Mouse (Mus musculus) liver, embryonic 15.5 days (tissue): ENCODE results near the gene Rbmx. TPM values are rescaled to one million over a fixed set of nuclear protein-coding genes. Genes with fewer than 3 reads are reported as not detected.

ENCODE experiments used
- ATAC-seq: fragments of 200-750 bp; cut with Nextera tagmentation; 2 replicates; pipeline ENCODE4 v1.8.0; 2017; ENCODE audit warnings: moderate number of reproducible peaks, mild to moderate bottlenecking, moderate library complexity; ENCODE audit not compliant: insufficient read depth
- H3K27ac ChIP-seq: fragments of 300-500 bp; sonication (generic); replicated peaks from 2 replicates; pipeline ENCODE4 v1.5.1; 2015; ENCODE audit warnings: mild to moderate bottlenecking, inconsistent platforms
- H3K27me3 ChIP-seq: fragments of 300-500 bp; sonication (generic); 2 replicates; pipeline ENCODE4 v1.6.1; 2015; ENCODE audit warnings: mild to moderate bottlenecking, inconsistent platforms
- H3K36me3 ChIP-seq: fragments of 300-500 bp; sonication (generic); replicated peaks from 2 replicates; pipeline ENCODE4 v1.6.1; 2015; ENCODE audit warnings: moderate library complexity, mild to moderate bottlenecking, inconsistent platforms
- H3K4me1 ChIP-seq: fragments of 300-500 bp; sonication (generic); replicated peaks from 2 replicates; pipeline ENCODE4 v1.6.1; 2015; ENCODE audit warnings: inconsistent platforms
- H3K4me2 ChIP-seq: fragments of 300-500 bp; sonication (generic); 2 replicates; pipeline ENCODE4 v1.6.1; 2015; ENCODE audit warnings: moderate library complexity, mild to moderate bottlenecking, inconsistent platforms
- H3K4me3 ChIP-seq: fragments of 300-500 bp; sonication (generic); replicated peaks from 2 replicates; pipeline ENCODE4 v1.5.1; 2015; ENCODE audit warnings: mild to moderate bottlenecking, inconsistent platforms
- H3K9ac ChIP-seq: fragments of 300-500 bp; sonication (generic); 2 replicates; pipeline ENCODE4 v1.6.1; 2015; ENCODE audit warnings: moderate library complexity, mild to moderate bottlenecking, inconsistent platforms
- H3K9me3 ChIP-seq: fragments of 300-500 bp; sonication (generic); replicated peaks from 2 replicates; pipeline ENCODE4 v1.6.1; 2016; ENCODE audit warnings: inconsistent platforms
- WGBS: fragments of 180-500 bp; shearing (Covaris S2); methylation state at CpG from one replicate; pipeline ENCODE4 v1.1.7; 2015; ENCODE audit warnings: mixed read lengths; ENCODE audit not compliant: insufficient replicate concordance; 5-methylcytosine and 5-hydroxymethylcytosine counted together
- polyA plus RNA-seq: library from polyadenylated mRNA; unstranded; fragments of >200 nt; fragmentation: Nextera tagmentation; extraction: Ambion mirVana; gene quantifications from 2 replicates; pipeline ENCODE4 v1.2.1, GENCODE M21; 2015

Gene Rbmx
- polyA plus RNA-seq, 1 experiment from 2014 or later: 24.0 TPM

GRCm38 (mm10) chrX:57373543-57373942 lies 19.3 kb downstream of the Rbmx start:
- 54% methylated on average over 2 of the region's 2 CpGs for WGBS
- no peak overlapping the region for H3K9ac ChIP-seq
- peak; percentile 96 for ATAC-seq
- peak overlapping the region; percentile 43 for H3K4me2 ChIP-seq
- H3K9me3 ChIP-seq: no peaks in the 10 kb centered on the region
- H3K36me3 ChIP-seq: peaks cover 14% of the 10 kb centered on the region
- H3K4me3 ChIP-seq: no peak overlapping the region
- no peaks in the 10 kb centered on the region for H3K27me3 ChIP-seq
- H3K27ac ChIP-seq: peak overlapping the region; percentile 78
- peaks cover 35% of the 10 kb centered on the region for H3K4me1 ChIP-seq

GRCm38 (mm10) chrX:57372965-57373364 lies 19.9 kb downstream of the Rbmx start:
- no peak overlapping the region for H3K9ac ChIP-seq
- no peak for ATAC-seq

GRCm38 (mm10) chrX:57364891-57365569 lies 27.8 kb downstream of the Rbmx start:
- Histone ChIP-seq H3K27ac (peak overlapping the region; percentile 89), H3K9ac (no peak overlapping the region), H3K4me2 (peak overlapping the region; percentile 49), H3K9me3 (no peaks in the 10 kb centered on the region), H3K27me3 (no peaks in the 10 kb centered on the region), H3K4me3 (no peak overlapping the region), H3K36me3 (no peaks in the 10 kb centered on the region), H3K4me1 (peaks cover 23% of the 10 kb centered on the region)
- WGBS: 33% methylated on average over 2 of the region's 2 CpGs
- peak; percentile 98 for ATAC-seq

More at GRCm38 (mm10) chrX:57372965-57373364, 19.9 kb downstream of the Rbmx start:
- Histone ChIP-seq H3K27ac (peak overlapping the region; percentile 78; the same call in 1 of the 2 replicates), H3K36me3 (peaks cover 9% of the 10 kb centered on the region; the same call in 1 of the 2 replicates), H3K27me3 (no peaks in the 10 kb centered on the region), H3K4me1 (peaks cover 35% of the 10 kb centered on the region), H3K9me3 (no peaks in the 10 kb centered on the region), H3K4me2 (no peak overlapping the region), H3K4me3 (no peak overlapping the region)
- WGBS: 60% methylated on average over 4 of the region's 4 CpGs

- Histone ChIP-seq H3K9me3 (no peaks in the 10 kb centered on the region), H3K27me3 (no peaks in the 10 kb centered on the region), H3K4me1 (peaks cover 4% of the 10 kb centered on the region), H3K9ac (no peak overlapping the region), H3K4me2 (no peak overlapping the region), H3K36me3 (no peaks in the 10 kb centered on the region), H3K27ac (no peak overlapping the region), H3K4me3 (no peak overlapping the region)
- WGBS: 65% methylated on average over 1 of the region's 1 CpGs
- ATAC-seq: no peak
Observed at GRCm38 (mm10) chrX:57359316-57359715, 33.5 kb downstream of the Rbmx start.

GRCm38 (mm10) chrX:57339220-57339619 lies 53.6 kb downstream of the Rbmx start:
- WGBS: 60% methylated on average over 4 of the region's 4 CpGs
- H3K4me2 ChIP-seq: peak overlapping the region; percentile 13; the same call in 1 of the 2 replicates
- no peak for ATAC-seq

GRCm38 (mm10) chrX:57338371-57339211 lies 54.2 kb downstream of the Rbmx start, which contains the start of gene Arhgef6:
Gene Arhgef6, minus strand, starts transcription at chrX:57338729.
- no peak within 1 kb of the TSS for H3K27ac ChIP-seq
- H3K4me2 ChIP-seq: peak within 1 kb of the TSS; percentile 13; the same call in 1 of the 2 replicates
- H3K9ac ChIP-seq: no peak within 1 kb of the TSS
- ATAC-seq: no peak
- 27% methylated on average over 18 of the region's 18 CpGs for WGBS
- peak within 1 kb of the TSS; percentile 14; the same call in 1 of the 2 replicates for H3K4me3 ChIP-seq
- no peaks in the 10 kb centered on the region for H3K36me3 ChIP-seq
- no peaks in the 10 kb centered on the region for H3K27me3 ChIP-seq
- H3K9me3 ChIP-seq: no peaks in the 10 kb centered on the region
- H3K4me1 ChIP-seq: no peaks in the 10 kb centered on the region

More at GRCm38 (mm10) chrX:57339220-57339619, 53.6 kb downstream of the Rbmx start:
- Histone ChIP-seq H3K27me3 (no peaks in the 10 kb centered on the region), H3K9ac (no peak overlapping the region), H3K9me3 (no peaks in the 10 kb centered on the region), H3K4me3 (no peak overlapping the region), H3K27ac (no peak overlapping the region), H3K36me3 (no peaks in the 10 kb centered on the region), H3K4me1 (no peaks in the 10 kb centered on the region)

GRCm38 (mm10) chrX:57337582-57337981 lies 55.3 kb downstream of the Rbmx start:
- Histone ChIP-seq H3K4me2 (no peak overlapping the region), H3K27ac (no peak overlapping the region), H3K4me1 (no peaks in the 10 kb centered on the region), H3K36me3 (no peaks in the 10 kb centered on the region), H3K9ac (no peak overlapping the region), H3K27me3 (no peaks in the 10 kb centered on the region), H3K4me3 (0 out of 2 replicates have a peak overlapping the region, but pooled peaks have one; percentile 14), H3K9me3 (no peaks in the 10 kb centered on the region)
- ATAC-seq: no peak

- Histone ChIP-seq H3K4me3 (no peak overlapping the region), H3K9ac (no peak overlapping the region), H3K36me3 (no peaks in the 10 kb centered on the region), H3K4me1 (no peaks in the 10 kb centered on the region), H3K9me3 (no peaks in the 10 kb centered on the region), H3K27ac (no peak overlapping the region), H3K4me2 (no peak overlapping the region), H3K27me3 (no peaks in the 10 kb centered on the region)
- no peak for ATAC-seq
- 47% methylated on average over 9 of the region's 9 CpGs for WGBS
Observed at GRCm38 (mm10) chrX:57336958-57337357, 55.9 kb downstream of the Rbmx start.

- no peak for ATAC-seq
- WGBS: 72% methylated on average over 6 of the region's 6 CpGs
- no peaks in the 10 kb centered on the region for H3K4me1 ChIP-seq
Observed at GRCm38 (mm10) chrX:57335313-57335712, 57.5 kb downstream of the Rbmx start.

More at GRCm38 (mm10) chrX:57335313-57335712, 57.5 kb downstream of the Rbmx start:
- no peak overlapping the region for H3K27ac ChIP-seq
- H3K9ac ChIP-seq: no peak overlapping the region
- no peak overlapping the region for H3K4me2 ChIP-seq
- H3K36me3 ChIP-seq: no peaks in the 10 kb centered on the region
- no peaks in the 10 kb centered on the region for H3K9me3 ChIP-seq
- H3K27me3 ChIP-seq: no peaks in the 10 kb centered on the region
- H3K4me3 ChIP-seq: no peak overlapping the region
